Mouse (Mus musculus): ENCODE data around the gene Coq2. TPM values are rescaled to one million over a fixed set of nuclear protein-coding genes. Genes with fewer than 3 reads are reported as not detected.

The Coq2 gene
- total RNA-seq, 2 experiments from 2014 or later: 47.0 to 47.7 TPM

DNA sequence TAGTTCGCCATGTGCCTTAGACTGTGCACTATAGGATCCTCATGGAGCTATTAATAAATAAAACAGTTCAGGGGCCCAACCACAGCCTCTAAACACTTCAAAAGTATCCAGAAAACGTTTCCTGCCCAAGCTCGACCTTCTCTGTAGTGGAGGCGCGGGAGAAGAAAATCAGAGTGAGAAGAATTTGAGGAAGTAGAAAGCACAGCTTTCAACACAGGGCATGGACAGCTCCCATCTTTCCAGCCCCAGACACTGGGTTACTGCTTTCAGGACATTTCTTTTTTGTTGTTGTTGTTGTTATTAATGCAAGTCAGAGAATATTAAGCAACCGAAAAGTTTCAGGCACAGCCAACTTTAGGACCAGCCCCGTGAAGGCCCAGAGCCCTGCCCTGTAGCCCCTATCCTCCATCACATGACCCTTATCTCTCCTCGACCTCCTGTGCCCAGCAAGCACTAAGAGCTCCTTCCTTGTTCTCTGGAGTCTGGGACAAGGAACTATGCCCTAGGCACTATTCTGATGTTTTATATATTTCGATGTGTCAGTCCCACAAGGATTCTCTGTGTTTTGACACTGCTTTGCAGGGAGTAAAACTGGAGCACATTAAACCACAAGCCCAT lies 50.1 kb downstream of the Coq2 start:
- intact Hi-C loops (cut with DNase I): no loop called here
- no peak for DNase-seq

DNA sequence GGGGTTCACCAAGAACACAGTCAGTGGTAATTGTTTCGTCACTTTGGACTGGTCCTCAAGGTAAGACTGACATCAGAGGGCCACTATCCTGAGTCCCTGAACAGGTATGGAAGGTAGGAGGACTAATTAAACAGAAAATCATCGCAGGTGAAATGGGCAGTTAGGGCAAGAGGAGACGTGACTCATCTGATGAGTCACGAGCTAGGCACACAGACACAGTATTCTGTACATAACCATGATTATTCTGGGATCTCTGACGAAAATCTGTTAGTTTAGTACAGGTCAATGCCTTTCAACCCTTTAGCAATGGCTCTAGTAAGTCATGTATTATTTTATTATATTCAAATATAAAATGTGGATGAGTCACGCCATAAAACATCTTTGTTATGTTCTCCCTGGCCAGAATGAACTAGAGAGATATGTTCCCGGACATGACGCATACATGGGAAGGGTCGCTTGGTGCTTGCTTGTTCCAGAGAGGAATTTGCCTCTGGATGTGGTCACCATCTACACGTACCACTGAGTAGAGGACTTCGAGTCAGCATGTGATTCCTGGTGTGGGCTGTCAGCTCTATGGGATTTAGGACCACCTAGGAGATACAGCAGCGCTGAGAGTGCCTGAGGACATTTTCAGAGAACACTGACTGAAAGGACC lies 52.3 kb downstream of the Coq2 start:
- no peak for DNase-seq
- intact Hi-C loops (cut with DNase I): no loop called here

DNA sequence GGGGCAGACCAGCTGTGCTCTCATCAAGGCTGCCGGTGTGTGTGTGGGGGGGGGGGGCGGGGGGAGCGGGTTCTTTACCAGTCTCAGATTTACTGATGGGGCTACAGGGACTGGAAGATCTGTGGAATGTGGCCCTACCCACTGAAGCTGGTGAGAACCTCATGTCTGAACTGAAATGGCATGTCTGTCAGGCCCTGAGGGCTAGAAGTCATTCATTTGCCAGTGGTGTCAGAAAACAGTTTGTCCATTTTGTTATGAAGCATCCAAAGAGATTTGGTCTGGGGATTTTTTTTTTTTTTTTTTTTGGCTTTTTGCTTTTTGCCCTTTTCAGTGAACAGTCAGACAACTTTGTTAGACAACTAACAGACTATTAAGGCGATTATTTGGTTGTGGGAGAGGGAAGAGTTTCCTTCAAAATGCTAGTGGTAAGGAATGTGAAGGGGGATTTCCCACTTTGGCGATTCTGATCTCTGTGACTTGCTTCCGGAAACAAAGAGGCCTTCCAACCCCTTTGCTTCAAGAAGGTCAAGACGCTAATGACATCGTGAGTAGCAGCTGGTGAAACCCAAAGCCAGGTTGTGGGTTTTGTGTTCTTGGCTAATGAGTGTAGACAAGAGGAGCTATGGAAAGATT lies 52.9 kb downstream of the Coq2 start:
- DNase-seq: no peak
- intact Hi-C loops (cut with DNase I): no loop called here

DNA sequence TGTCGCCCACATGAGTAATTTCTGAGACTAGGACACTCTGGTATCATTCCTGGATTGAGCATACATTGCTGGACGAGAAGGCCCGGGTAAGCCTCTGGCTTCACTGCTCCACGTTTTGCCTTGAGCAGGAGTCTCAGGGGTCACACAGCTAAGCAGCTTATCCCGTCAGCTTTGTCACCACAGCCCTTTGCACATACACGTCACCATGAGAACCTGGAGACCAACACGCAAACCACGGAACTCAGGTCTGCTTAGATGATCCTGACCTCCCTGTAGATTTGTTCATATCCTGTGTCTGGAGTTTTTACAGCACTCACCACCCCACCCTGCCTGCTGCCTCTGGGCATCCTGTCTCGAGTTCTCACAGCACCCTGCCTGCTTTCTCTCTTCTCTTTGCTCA lies 54.0 kb downstream of the Coq2 start:
- intact Hi-C loops (cut with DNase I): no loop called here
- no peak for DNase-seq

DNA sequence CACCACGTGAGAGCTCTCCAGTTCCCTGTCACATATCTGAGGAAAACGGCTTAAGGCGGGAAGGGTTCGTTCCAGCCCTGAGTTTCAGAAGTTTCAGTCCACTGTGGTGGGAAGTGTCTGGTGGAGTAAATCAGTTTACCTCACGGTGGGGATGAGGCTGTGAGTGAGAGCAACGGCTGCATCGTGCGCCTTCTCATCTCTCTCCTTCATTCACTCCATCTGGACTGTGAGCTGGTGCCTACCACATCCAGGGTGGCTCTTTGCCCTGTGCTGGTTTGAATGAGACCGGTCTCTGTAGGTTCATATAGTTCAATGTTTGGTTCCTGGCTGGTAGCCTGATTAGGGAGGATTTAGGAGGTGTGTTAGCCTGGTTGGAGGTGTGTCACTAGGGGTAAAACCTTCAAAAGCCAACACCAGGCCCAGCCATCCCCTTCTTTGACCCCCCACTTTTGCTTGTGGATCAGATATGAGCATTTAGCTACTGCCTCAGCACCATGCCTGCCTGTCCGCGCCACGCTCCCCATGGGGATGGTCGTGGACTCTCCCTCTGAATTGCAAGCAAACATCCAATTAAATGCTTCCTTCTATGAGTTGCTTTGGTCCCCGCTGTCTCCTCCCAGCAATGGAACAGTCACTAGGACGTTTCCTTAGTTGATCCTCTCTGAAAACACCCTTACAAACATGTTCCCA lies 55.2 kb downstream of the Coq2 start:
- intact Hi-C loops (cut with DNase I): no loop called here
- no peak for DNase-seq

DNA sequence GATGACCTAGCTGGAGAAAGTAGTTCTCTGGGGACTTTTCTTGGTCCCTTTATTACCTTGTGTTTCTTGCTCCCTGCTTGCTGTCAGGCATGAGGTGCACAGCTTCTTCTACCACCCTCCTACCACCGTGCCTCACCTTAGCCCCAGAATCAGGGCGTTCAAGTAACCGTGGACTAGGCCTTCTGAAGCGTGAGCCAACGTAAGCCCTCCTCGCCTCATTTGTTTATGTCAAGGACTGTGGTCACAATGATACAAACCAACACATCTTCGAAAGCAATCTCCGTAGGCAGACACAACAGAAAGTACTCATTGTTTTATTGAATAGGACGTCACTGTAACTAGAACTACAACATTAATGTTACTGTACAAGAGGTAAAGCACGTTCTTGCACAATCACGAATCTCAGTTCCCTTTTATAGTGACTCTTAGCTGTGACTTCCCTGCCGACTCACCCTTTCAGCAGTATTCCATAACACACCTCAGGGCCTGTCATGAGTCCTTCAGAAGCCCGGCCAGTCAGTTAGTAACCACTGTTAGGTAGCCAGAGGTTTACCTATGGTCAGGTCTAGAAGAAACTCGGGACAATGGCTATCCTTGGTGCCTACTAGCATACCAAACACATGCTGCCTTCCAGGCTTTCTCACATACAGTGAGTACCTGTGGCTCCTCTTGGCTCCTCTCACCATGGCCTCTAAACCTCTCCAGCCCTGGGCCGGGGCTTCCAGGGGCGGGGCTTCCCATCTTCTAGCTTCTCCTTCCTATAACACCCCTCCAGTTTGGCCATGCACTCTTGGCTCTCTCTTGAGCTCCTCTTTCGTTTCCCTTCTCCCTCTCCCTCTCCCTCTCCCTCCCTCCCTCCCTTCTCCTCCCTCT lies 60.8 kb downstream of the Coq2 start:
- no peak for DNase-seq
- intact Hi-C loops (cut with DNase I): no loop called here

DNA sequence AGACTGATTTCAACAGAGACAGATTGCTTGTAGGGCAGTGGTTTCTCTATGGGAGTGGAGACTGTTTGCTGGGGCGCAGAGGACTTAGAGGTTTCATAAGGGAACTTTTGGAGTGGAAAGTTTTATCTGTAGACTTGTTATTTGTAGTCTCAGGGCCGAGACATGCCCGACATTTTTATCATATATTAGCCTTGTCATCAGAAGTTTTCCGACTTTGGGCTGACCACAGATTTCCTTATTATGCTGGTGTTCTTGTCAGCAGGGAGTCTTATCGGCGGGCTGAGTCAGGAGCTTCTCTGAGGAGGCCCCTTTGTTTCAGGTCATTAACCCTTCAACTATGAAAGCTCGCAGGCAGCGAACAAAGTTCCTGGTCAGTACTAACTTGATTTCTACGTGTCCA lies 67.1 kb downstream of the Coq2 start:
- DNase-seq: no peak
- intact Hi-C loops (cut with DNase I): no loop called here

DNA sequence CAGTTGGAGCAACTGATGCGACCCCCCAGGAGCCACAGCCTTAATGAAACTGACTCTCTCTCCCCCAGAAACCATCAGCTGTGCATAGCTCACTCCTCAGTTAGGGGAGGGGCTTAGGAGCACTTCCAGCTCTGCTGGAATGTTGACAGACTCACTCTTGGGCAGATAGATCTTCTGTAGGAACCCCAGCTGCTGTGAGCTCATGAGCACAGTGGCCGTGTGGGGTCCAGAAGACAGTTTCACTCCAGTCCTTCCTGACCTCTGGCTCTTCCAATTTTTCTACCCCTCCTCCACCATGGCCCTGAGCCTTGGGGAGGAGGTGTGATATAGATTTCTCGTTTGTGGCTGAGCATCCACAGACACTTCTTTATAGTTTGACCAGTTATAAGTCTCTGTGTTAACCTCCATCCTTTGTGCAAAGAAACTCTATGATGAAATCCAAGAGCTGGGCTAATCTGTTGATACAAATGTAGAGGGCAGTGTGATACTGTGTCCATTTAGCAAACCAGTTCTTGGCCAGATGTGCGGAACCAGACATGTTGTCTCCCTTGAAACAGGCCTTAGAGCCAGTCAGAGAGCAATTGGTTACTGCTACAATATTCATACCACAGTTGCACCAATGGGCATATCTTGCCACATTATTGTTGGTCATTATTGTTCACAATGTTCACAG lies 67.7 kb downstream of the Coq2 start:
- no peak for DNase-seq
- intact Hi-C loops (cut with DNase I): no loop called here

DNA sequence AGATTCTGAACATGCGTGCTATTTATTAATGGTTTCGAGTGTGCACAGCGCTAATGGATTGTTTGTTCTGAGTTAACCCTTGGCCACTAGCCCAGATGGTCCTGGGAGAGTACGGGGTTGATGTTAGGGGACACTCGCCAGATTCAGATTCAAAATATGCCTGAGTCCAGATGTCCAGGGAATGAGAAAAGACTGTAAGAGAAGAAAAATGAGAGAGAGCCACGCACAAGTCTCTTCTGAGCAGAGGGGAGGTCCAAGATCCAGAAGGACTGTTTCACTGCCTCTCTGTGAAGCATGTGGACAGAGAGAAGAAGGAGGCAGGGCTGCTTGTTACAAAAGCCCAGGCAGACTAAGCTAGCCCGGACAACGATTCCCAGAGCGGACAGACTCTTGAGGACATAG lies 69.1 kb downstream of the Coq2 start:
- DNase-seq: peak; percentile 12
- intact Hi-C loops (cut with DNase I): no loop called here

Other genes starting within 250 kb of the Coq2 start
- gene Lin54, start 174.5 kb downstream of the Coq2 start, total RNA-seq (2021): 10 to 100 TPM; 18.4 to 18.6 TPM
- 10 to 100 TPM; 80.3 to 83.3 TPM for gene Cops4, start 156.8 kb downstream of the Coq2 start, total RNA-seq (2021)
- 1 to 10 TPM in 1 of 2 experiments, not detected in 1; 1.9 TPM for gene Plac8, start 102.9 kb downstream of the Coq2 start, total RNA-seq (2021)
- under 1 TPM; 0.38 to 0.50 TPM for gene Hpse, start 44.6 kb upstream of the Coq2 start, total RNA-seq (2021)
- gene Helq, start 123.5 kb upstream of the Coq2 start, total RNA-seq (2021): 10 to 100 TPM; 22.9 to 24.3 TPM
- gene Mrps18c, start 123.5 kb upstream of the Coq2 start, total RNA-seq (2021): 10 to 100 TPM; 65.3 to 70.3 TPM
- 1 to 10 TPM; 6.2 to 8.4 TPM for gene Abraxas1, start 145.8 kb upstream of the Coq2 start, total RNA-seq (2021)
- 1 to 10 TPM in 1 of 2 experiments, under 1 TPM in 1; 0.99 to 1.8 TPM for gene Gpat3, start 170.6 kb upstream of the Coq2 start, total RNA-seq (2021)

Data from left cerebral cortex, postnatal 4 days (tissue).